Mouse (Mus musculus) intestine, embryonic 15.5 days (tissue): ENCODE data around the gene Neurl4. TPM values are rescaled to one million over a fixed set of nuclear protein-coding genes. Genes with fewer than 3 reads are reported as not detected.
"Not testable (repeated sequence)": the region's sequence is repeated elsewhere in the genome, so short reads cannot be mapped to it uniquely, and the experiment has no call there.

Experiments
- ATAC-seq: fragments of 200-750 bp; cut with Nextera tagmentation; 2 replicates; pipeline ENCODE4 v1.8.0; 2017; ENCODE audit warnings: moderate TSS enrichment, moderate library complexity
- H3K27ac ChIP-seq: fragments of 300-500 bp; sonication (generic); 2 replicates; pipeline ENCODE4 v1.5.1; 2015; ENCODE audit warnings: mild to moderate bottlenecking, inconsistent platforms
- H3K27me3 ChIP-seq: fragments of 300-500 bp; sonication (generic); replicated peaks from 2 replicates; pipeline ENCODE4 v1.6.1; 2015; ENCODE audit warnings: inconsistent platforms
- H3K36me3 ChIP-seq: fragments of 300-500 bp; sonication (generic); 2 replicates; pipeline ENCODE4 v1.6.1; 2015; ENCODE audit warnings: inconsistent platforms
- H3K4me1 ChIP-seq: fragments of 300-500 bp; sonication (generic); replicated peaks from 2 replicates; pipeline ENCODE4 v1.6.1; 2015; ENCODE audit warnings: inconsistent platforms
- H3K4me2 ChIP-seq: fragments of 300-500 bp; sonication (generic); replicated peaks from 2 replicates; pipeline ENCODE4 v1.6.1; 2015; ENCODE audit warnings: mild to moderate bottlenecking, inconsistent platforms
- H3K4me3 ChIP-seq: fragments of 300-500 bp; sonication (generic); replicated peaks from 2 replicates; pipeline ENCODE4 v1.5.1; 2015; ENCODE audit warnings: inconsistent platforms
- H3K9ac ChIP-seq: fragments of 300-500 bp; sonication (generic); 2 replicates; pipeline ENCODE4 v1.6.1; 2015; ENCODE audit warnings: inconsistent platforms
- H3K9me3 ChIP-seq: fragments of 300-500 bp; sonication (generic); 2 replicates; pipeline ENCODE4 v1.6.1; 2016; ENCODE audit warnings: inconsistent platforms
- WGBS: fragments of 180-500 bp; shearing (Covaris S2); methylation state at CpG from one replicate; pipeline ENCODE4 v1.1.7; 2015; 5-methylcytosine and 5-hydroxymethylcytosine counted together
- polyA plus RNA-seq: library from polyadenylated mRNA; unstranded; fragments of >200 nt; fragmentation: Nextera tagmentation; extraction: Ambion mirVana; gene quantifications from 2 replicates; pipeline ENCODE4 v1.2.1, GENCODE M21; 2015

The Neurl4 gene
- 7.0 and 10.0 TPM in 2 replicates for polyA plus RNA-seq

DNA sequence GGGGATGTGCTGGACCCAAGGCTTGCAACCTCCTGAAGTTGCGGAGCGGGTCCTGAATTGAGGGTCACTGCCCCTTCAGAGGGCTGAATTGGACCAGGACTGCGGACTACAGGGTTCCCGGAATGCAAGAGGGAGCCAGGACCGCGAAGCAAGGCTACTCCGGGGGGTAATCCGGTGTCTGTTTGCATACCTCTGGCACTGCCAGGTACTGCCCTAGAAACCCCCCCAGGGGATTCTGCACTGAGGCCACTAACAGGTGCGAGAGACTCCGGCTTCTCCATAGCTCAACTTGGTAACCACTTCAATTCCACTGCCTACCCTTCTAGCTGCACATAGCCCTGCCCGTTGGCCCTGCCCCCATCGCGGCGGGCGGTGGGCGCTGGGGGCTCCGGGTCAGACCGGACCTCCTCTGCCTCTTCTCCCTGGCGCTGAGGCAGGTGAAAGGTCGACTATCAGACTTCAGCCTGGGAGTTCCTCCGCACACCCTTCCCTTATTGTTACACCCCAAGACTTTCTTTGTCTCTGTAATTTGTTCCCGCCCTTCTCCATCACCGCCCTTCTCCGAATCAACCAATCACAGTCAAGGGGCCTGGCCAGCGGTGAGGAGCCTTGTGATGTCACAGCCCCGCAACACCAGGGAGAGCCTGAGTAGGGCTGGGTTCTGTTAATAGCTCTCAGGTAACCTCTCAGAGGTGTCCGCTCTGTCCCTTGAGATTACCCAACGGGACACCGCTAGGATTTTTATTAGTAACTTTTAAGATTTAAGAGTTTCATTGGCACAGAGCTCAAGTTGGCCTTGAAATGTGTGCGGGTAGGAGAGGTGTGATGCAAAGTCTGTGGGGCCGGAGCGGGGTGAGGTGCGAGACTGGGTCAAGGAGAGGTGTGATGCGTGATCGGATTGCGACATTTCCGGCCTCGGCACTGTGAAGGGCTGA is at the start of gene Neurl4, which contains the start of gene 2810408A11Rik:
Neurl4 (plus strand) TSS at position 602 of the 935 bp plus-strand sequence.
2810408A11Rik (minus strand) TSS at position 517 of the 935 bp plus-strand sequence.
- peaks cover 20% of the 10 kb centered on the region for H3K36me3 ChIP-seq
- H3K9ac ChIP-seq: peak within 1 kb of the TSS; percentile 93
- H3K4me2 ChIP-seq: peak within 1 kb of the TSS; percentile 97
- H3K4me1 ChIP-seq: peaks cover 17% of the 10 kb centered on the region
- no peaks in the 10 kb centered on the region for H3K27me3 ChIP-seq
- peak; percentile 96 for ATAC-seq
- peak within 1 kb of the TSS; percentile 91 for H3K4me3 ChIP-seq
- peak within 1 kb of the TSS; percentile 97 for H3K27ac ChIP-seq
- H3K9me3 ChIP-seq: no peaks in the 10 kb centered on the region
- under 1% methylated on average over 38 of the region's 38 CpGs for WGBS

DNA sequence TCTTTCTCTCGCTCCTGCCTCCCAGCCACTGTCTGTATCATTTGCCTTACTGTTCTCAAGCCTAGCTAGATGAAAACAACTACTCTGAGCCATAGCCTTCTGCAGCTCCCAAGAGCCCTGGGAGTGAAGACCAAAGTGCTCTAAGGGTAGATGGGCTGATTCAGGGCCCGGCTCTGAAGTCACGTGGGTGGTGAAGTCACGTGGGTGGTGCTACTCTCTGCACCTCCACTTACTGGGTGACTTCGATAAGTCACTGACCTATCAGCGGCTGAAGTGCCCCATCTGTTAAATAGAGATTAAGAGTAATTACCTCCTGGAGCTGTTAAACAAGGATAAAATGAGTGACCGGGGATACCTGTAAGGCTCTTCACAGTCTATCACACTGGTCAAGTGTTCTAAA is 46.9 kb upstream of the Neurl4 start:
- no peak overlapping the region for H3K27ac ChIP-seq
- H3K4me1 ChIP-seq: no peaks in the 10 kb centered on the region
- H3K27me3 ChIP-seq: peaks cover 10% of the 10 kb centered on the region
- peak; percentile 67 for ATAC-seq
- no peak overlapping the region for H3K9ac ChIP-seq
- peaks cover 33% of the 10 kb centered on the region for H3K36me3 ChIP-seq
- no peak overlapping the region for H3K4me2 ChIP-seq
- H3K4me3 ChIP-seq: no peak overlapping the region
- no peaks in the 10 kb centered on the region for H3K9me3 ChIP-seq
- 55% methylated on average over 7 of the region's 7 CpGs for WGBS

DNA sequence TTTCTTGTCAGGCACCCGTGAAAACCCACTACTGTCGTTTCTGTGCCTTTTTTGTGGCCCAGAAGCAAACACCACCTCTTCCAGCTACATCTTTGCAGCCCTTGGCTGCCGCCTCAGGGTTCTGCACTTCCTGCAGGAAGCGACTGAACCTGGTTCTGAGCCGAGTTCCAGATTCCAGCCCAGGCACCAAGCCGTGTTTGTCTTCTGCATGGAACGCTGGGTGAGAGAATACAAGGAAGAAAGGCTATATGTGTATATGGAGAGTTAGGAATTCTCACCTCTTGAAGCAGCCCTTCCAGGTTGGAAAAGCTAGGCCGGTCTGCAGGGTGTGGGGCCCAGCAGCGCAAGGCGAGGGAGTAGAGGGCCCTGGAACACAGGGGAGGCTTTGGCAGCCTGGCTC is 46.2 kb upstream of the Neurl4 start:
- Histone ChIP-seq H3K4me1 (no peaks in the 10 kb centered on the region), H3K9ac (no peak overlapping the region), H3K27ac (no peak overlapping the region), H3K4me2 (no peak overlapping the region), H3K36me3 (peaks cover 28% of the 10 kb centered on the region), H3K9me3 (no peaks in the 10 kb centered on the region), H3K4me3 (no peak overlapping the region), H3K27me3 (peaks cover 10% of the 10 kb centered on the region)
- WGBS: 82% methylated on average over 10 of the region's 10 CpGs
- no peak for ATAC-seq

DNA sequence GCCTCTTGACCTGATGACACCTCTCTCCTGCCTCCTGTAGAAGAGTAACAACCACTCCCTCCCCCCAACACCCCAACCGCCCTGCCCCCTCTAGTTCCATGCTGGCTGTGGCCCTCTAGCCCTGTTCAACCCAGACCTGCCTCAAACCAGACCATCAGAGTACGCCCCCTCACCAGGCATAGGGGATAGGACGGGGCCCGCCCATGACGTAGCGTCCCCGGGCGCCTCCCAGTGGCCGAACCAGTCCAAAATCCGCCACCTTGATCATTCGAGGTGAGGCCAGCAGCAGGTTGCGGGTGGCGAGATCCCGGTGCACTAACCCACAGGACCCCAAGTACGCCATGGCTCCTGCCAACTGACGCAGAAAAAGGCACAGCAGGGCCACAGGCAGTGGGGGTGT is 45.5 kb upstream of the Neurl4 start:
- peaks cover 10% of the 10 kb centered on the region for H3K27me3 ChIP-seq
- H3K4me3 ChIP-seq: no peak overlapping the region
- no peak overlapping the region for H3K9ac ChIP-seq
- H3K36me3 ChIP-seq: peaks cover 22% of the 10 kb centered on the region
- H3K9me3 ChIP-seq: no peaks in the 10 kb centered on the region
- 36% methylated on average over 16 of the region's 16 CpGs for WGBS
- no peaks in the 10 kb centered on the region for H3K4me1 ChIP-seq
- H3K27ac ChIP-seq: no peak overlapping the region
- no peak for ATAC-seq
- H3K4me2 ChIP-seq: 0 out of 2 replicates have a peak overlapping the region, but pooled peaks have one; percentile 20

DNA sequence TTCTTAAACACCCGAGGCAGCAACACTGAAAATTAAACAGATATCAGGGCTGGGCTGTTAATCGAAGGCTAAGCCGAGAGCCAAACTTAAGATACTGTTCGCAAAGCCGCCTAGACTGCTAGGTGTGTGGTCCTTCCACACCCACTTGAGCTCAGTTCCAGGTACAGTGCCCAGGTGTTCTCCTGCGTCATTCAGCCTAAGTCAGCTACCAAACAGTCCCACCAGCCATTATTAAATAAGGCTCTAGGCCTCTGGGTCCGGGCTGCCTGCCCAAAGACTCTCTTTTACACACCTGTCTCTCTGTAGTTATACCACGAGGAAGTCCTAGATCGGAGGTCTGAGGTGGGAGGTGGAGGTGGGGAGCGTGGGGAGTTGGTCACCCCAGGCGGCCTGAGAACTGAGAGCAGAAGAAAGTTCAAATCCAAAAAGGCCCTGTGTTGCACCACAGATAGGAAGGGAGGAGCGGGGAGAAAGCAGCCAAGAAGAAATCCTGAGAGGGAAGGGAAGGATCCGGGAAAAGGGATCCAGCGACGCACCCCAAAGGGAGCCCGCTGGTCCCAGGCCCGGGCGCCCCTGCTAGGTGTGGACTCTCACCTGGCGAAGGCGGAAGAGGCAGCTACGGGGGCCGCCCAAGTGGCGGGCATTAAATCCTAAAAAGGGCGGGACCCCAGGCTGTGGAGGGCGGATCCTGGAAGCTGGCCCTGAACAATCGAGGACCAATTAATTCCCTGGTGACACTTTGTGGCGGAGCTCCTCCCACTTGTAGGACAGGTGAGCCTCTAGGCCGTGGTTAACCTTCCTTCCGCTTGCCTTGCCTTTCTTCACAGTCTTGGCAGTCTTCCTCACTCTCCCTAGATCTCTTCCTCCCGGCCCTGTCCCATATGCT is 42.5 kb upstream of the Neurl4 start, which contains the start of gene Tnk1:
Tnk1 (minus strand) TSS at position 618 of the 886 bp plus-strand sequence.
- H3K4me1 ChIP-seq: no peaks in the 10 kb centered on the region
- H3K4me2 ChIP-seq: peak within 1 kb of the TSS; percentile 44
- WGBS: 14% methylated on average over 30 of the region's 30 CpGs
- H3K9me3 ChIP-seq: no peaks in the 10 kb centered on the region
- peak within 1 kb of the TSS; percentile 79 for H3K27ac ChIP-seq
- peak; percentile 90 for ATAC-seq
- H3K9ac ChIP-seq: peak within 1 kb of the TSS; percentile 47
- H3K4me3 ChIP-seq: peak within 1 kb of the TSS; percentile 40
- peaks cover 10% of the 10 kb centered on the region for H3K27me3 ChIP-seq
- no peaks in the 10 kb centered on the region for H3K36me3 ChIP-seq

DNA sequence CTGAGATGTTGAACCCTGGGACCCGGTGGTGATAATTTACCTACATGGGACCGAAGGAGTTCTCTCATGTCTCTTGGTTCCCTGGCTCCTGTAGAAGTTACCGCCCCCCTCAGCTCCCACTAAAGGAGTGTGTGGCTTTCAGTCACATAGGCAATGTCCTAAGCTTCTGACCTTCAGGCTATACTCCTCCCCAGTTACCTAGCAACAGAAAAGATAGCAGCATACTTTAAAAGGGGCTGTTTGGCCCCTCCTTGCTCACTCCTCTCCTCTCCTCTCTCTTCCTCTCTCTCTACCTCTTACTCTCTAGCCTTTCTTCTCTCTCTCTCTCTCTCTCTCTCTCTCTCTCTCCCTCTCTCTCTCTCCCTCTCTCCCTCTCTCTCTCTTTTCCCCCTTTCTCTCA is 37.1 kb upstream of the Neurl4 start:
- ATAC-seq, H3K4me1 ChIP-seq, H3K9me3 ChIP-seq, H3K36me3 ChIP-seq, H3K9ac ChIP-seq, H3K27ac ChIP-seq, H3K4me3 ChIP-seq, H3K27me3 ChIP-seq, H3K4me2 ChIP-seq: not testable (repeated sequence)
- 66% methylated on average over 3 of the region's 3 CpGs for WGBS

DNA sequence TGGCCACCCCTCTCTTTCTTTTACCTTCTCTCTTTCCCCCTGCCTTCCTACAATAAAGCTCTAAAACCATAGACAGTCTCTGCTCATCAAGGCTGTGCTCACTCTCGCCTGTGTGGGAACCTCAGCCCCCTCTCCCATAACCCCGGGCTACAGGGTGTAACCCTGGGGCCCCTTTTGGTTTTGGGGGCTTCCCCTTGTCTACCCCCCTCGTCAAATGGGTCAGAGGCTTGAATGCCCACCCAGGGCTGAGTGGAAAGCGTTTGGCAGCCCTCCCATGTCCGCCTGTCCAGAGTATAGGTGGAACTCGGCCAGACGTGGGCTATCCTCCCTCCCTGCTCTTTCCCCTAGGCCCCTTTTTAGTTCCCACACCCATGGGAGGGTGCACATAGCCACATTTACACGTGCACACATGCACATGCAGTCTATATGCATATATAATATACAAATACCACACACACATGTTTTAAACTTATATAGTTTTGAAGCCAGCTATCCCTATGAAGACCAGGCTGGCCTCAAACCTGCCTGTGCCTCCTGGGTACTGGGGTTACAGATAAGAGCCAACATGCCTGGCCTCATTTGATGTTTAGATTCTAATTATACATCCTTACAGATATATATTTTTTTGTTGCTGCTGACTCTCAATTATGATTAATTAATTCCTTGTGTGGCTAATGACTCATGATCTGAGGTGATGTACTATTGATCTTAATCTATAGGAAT is 36.6 kb upstream of the Neurl4 start:
- ATAC-seq: no peak
- Histone ChIP-seq H3K9me3 (no peaks in the 10 kb centered on the region), H3K4me2 (no peak overlapping the region), H3K4me3 (no peak overlapping the region), H3K36me3 (no peaks in the 10 kb centered on the region), H3K9ac (no peak overlapping the region), H3K27me3 (no peaks in the 10 kb centered on the region), H3K27ac (no peak overlapping the region), H3K4me1 (no peaks in the 10 kb centered on the region)
- 47% methylated on average over 8 of the region's 8 CpGs for WGBS

DNA sequence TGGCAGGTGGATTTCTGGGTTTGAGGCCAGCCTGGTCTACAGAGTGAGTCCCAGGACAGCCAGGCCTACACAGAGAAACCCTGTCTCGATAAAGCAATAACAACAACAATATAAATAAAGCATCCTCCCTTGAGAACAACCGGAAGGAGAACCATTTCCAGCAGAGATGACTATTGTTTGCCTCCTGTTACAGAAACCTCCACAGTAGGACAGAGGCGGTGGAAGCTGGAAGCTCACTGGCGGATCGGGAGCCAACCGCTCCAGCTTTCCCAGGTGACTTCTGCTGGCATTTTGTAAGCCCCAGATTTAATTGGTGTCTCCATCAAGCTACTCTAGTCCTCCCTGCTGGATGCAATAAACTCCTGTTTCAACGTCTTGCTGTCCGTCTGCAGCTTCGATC is 35.3 kb upstream of the Neurl4 start:
- H3K9me3 ChIP-seq: no peaks in the 10 kb centered on the region
- H3K27ac ChIP-seq: no peak overlapping the region
- ATAC-seq: no peak
- no peaks in the 10 kb centered on the region for H3K4me1 ChIP-seq
- 82% methylated on average over 9 of the region's 9 CpGs for WGBS
- no peaks in the 10 kb centered on the region for H3K36me3 ChIP-seq
- no peak overlapping the region for H3K9ac ChIP-seq
- no peak overlapping the region for H3K4me2 ChIP-seq
- no peaks in the 10 kb centered on the region for H3K27me3 ChIP-seq
- no peak overlapping the region for H3K4me3 ChIP-seq

DNA sequence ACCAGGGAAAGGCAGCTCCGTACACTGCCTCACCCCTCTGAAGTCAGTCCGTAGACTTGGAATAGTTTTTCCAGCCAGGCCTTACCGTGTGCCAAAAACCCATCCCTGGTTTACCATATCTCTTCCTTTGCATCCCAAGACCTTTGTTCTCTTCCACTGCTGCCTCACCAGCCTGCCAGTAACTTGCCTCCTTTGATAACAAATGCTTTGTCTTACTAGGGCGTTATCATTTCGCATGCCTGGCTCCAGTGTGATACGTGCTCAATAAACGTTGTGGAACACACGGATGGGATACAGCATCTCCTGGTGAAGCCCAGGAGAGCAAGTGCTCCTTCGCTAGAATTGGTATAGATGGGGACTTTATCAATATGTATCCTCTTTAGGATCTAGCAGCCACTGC is 33.5 kb upstream of the Neurl4 start:
- no peak overlapping the region for H3K4me3 ChIP-seq
- no peak overlapping the region for H3K4me2 ChIP-seq
- WGBS: 57% methylated on average over 9 of the region's 9 CpGs
- no peaks in the 10 kb centered on the region for H3K27me3 ChIP-seq
- ATAC-seq: no peak
- H3K4me1 ChIP-seq: no peaks in the 10 kb centered on the region
- 0 out of 2 replicates have a peak overlapping the region, but pooled peaks have one; percentile 17 for H3K9ac ChIP-seq
- H3K27ac ChIP-seq: no peak overlapping the region
- H3K36me3 ChIP-seq: no peaks in the 10 kb centered on the region
- no peaks in the 10 kb centered on the region for H3K9me3 ChIP-seq

DNA sequence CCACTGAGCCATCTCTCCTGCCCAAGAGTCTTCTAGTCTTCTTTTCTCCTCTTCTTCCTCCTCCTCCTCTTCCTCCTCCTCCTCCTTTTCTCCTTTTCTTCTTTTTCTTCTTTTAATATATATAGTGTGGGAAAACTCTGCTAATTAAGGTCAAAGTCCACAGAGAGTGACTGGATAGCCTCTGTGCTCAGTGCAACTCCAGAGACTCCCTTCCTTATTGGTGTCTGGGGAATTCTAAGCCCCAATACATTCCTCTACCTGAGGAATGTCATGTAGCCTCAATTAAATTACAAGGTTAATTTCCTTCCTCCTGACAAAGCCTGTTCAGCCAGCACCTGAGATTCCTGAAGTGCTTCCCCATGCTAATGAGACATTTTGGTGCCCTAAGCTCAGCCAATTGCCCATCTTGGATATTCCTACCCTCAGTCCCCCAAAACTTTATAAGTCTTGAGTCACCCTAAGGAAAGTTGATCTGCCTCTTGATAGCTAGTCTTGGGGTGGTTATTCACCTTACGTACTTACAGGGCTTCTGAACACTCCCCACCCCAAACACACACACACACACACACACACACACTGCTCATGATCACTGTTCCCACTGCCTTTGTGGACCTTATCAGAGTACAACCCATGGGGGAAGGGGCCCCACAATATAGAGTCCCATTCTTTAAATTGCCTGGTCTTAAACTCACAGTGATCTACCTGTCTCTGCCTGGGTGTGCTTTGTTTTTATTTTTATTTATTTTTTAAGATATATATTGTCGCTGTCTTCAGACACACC is 30.4 kb upstream of the Neurl4 start:
- WGBS: 82% methylated on average over 2 of the region's 2 CpGs
- no peaks in the 10 kb centered on the region for H3K36me3 ChIP-seq
- H3K9me3 ChIP-seq: no peaks in the 10 kb centered on the region
- no peak overlapping the region for H3K4me3 ChIP-seq
- ATAC-seq: peak; percentile 85
- no peaks in the 10 kb centered on the region for H3K27me3 ChIP-seq
- H3K9ac ChIP-seq: no peak overlapping the region
- H3K27ac ChIP-seq: no peak overlapping the region
- no peaks in the 10 kb centered on the region for H3K4me1 ChIP-seq
- H3K4me2 ChIP-seq: no peak overlapping the region

DNA sequence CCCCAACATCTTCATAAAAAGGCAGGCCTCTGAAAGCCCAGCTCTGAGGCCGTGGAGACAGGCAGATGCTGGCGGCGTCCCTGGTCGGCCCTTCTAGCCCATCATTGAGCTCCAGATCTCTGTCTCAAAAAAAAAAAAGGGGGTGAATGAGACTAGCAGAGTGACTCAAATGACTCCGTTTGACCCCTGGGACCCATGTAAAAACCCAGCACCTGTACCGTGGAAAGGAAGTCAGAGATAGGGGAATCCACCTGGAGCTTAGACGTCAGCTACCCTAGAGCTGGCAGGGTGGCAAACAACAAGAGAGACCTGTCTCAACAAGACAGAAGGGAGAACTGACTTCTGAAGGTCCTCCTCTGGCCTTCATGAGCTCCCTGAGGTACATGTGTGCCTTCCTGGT is 29.1 kb upstream of the Neurl4 start:
- Histone ChIP-seq H3K4me1 (no peaks in the 10 kb centered on the region), H3K9me3 (no peaks in the 10 kb centered on the region), H3K27me3 (no peaks in the 10 kb centered on the region), H3K27ac (no peak overlapping the region), H3K36me3 (no peaks in the 10 kb centered on the region), H3K9ac (no peak overlapping the region), H3K4me3 (no peak overlapping the region), H3K4me2 (no peak overlapping the region)
- 84% methylated on average over 7 of the region's 7 CpGs for whole genome bisulfite sequencing
- no peak for ATAC-seq
